Mouse (Mus musculus): ENCODE measurements around the gene Fam222b.

- TF ChIP-seq CTCF (IDR thresholded peaks at IDR 0.05; ENCODE audit: borderline replicate concordance, extremely low read depth, insufficient read depth, insufficient read length) (no peak), POLR2A (IDR thresholded peaks at IDR 0.05; ENCODE audit: borderline replicate concordance, extremely low read depth, insufficient read depth, insufficient read length, poor library complexity, severe bottlenecking) (peak; percentile 69; the same call in 1 of the 2 replicates)
Observed at GRCm38 (mm10) chr11:78114676-78115366, 20.4 kb downstream of the Fam222b start.
